Mouse (Mus musculus) midbrain, embryonic 15.5 days (tissue): Measurements from ENCODE around the gene Zc3h7b. TPM values are rescaled to one million over a fixed set of nuclear protein-coding genes. Genes with fewer than 3 reads are reported as not detected.
A peak's percentile ranks its signal among the peaks of the same experiment; 100 is the strongest.
"Not testable (repeated sequence)": the region's sequence is repeated elsewhere in the genome, so short reads cannot be mapped to it uniquely, and the experiment has no call there.

ENCODE experiments used
- ATAC-seq: fragments of 200-750 bp; cut with Nextera tagmentation; replicated peaks from 2 replicates; pipeline ENCODE4 v1.8.0; 2017; ENCODE audit warnings: moderate TSS enrichment
- H3K27ac ChIP-seq: fragments of 300-500 bp; sonication (generic); 2 replicates; pipeline ENCODE4 v1.5.1; 2015; ENCODE audit warnings: mild to moderate bottlenecking, inconsistent platforms
- H3K27me3 ChIP-seq: fragments of 300-500 bp; sonication (generic); replicated peaks from 2 replicates; pipeline ENCODE4 v1.6.1; 2015; ENCODE audit warnings: inconsistent platforms
- H3K36me3 ChIP-seq: fragments of 300-500 bp; sonication (generic); replicated peaks from 2 replicates; pipeline ENCODE4 v1.6.1; 2015; ENCODE audit warnings: inconsistent platforms
- H3K4me1 ChIP-seq: fragments of 300-500 bp; sonication (generic); 2 replicates; pipeline ENCODE4 v1.6.1; 2015; ENCODE audit warnings: inconsistent platforms
- H3K4me2 ChIP-seq: fragments of 300-500 bp; sonication (generic); 2 replicates; pipeline ENCODE4 v1.6.1; 2015; ENCODE audit warnings: inconsistent platforms, mild to moderate bottlenecking, moderate library complexity
- H3K4me3 ChIP-seq: fragments of 300-500 bp; sonication (generic); 2 replicates; pipeline ENCODE4 v1.5.1; 2015; ENCODE audit warnings: mild to moderate bottlenecking, inconsistent platforms
- H3K9ac ChIP-seq: fragments of 300-500 bp; sonication (generic); 2 replicates; pipeline ENCODE4 v1.6.1; 2015; ENCODE audit warnings: mild to moderate bottlenecking, inconsistent platforms
- H3K9me3 ChIP-seq: fragments of 300-500 bp; sonication (generic); 2 replicates; pipeline ENCODE4 v1.6.1; 2016; ENCODE audit warnings: inconsistent platforms
- WGBS: fragments of 180-500 bp; shearing (Covaris S2); methylation state at CpG from one replicate; pipeline ENCODE4 v1.1.7; 2015; ENCODE audit warnings: mixed read lengths; 5-methylcytosine and 5-hydroxymethylcytosine counted together
- polyA plus RNA-seq: library from polyadenylated mRNA; unstranded; fragments of >200 nt; fragmentation: Nextera tagmentation; extraction: Ambion mirVana; gene quantifications from 2 replicates; pipeline ENCODE4 v1.2.1, GENCODE M21; 2015

Gene Zc3h7b
- polyA plus RNA-seq: 59.2 and 59.7 TPM in 2 replicates

GRCm38 (mm10) chr15:81744992-81745600 lies at the start of gene Zc3h7b, which contains the start of gene Rangap1:
Gene Zc3h7b (plus strand): TSS chr15:81745057.
Gene Rangap1 (minus strand): TSS chr15:81745530.
- peak; percentile 85 for ATAC-seq
- Histone ChIP-seq H3K27me3 (no peaks in the 10 kb centered on the region), H3K36me3 (no peaks in the 10 kb centered on the region), H3K4me3 (peak within 1 kb of the TSS; percentile 74), H3K9ac (peak within 1 kb of the TSS; percentile 85), H3K9me3 (no peaks in the 10 kb centered on the region), H3K4me2 (peak within 1 kb of the TSS; percentile 79), H3K4me1 (peaks cover 25% of the 10 kb centered on the region), H3K27ac (peak within 1 kb of the TSS; percentile 91)
- under 1% methylated on average over 64 of the region's 65 CpGs for WGBS

DNA sequence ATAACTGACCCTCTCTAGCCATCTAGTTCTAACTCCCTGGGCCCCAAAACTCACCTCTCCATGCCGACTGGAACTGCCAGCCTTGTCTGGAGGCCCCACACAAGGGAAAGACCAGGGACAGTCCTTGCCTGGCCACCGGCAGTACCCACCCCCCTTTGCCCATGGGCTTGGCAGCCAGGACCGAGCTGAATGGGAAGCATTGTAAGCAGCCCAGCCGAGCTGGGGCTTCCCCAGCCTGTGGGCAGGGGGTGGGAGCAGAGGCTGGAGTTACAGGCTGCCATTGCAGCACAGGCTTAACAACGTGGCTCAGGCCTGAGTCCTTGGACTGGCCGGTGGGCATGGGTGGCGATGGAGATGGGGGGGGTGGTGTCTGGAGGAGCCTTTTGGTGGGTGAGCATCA lies 47.7 kb upstream of the Zc3h7b start, which contains the start of gene Chadl:
Chadl (minus strand) TSS at position 113 of the 400 bp plus-strand sequence.
- no peak within 1 kb of the TSS for H3K9ac ChIP-seq
- no peaks in the 10 kb centered on the region for H3K36me3 ChIP-seq
- no peaks in the 10 kb centered on the region for H3K9me3 ChIP-seq
- peaks cover 24% of the 10 kb centered on the region for H3K4me1 ChIP-seq
- no peak within 1 kb of the TSS for H3K4me3 ChIP-seq
- WGBS: 61% methylated on average over 7 of the region's 7 CpGs
- no peak within 1 kb of the TSS for H3K4me2 ChIP-seq
- peaks cover 16% of the 10 kb centered on the region for H3K27me3 ChIP-seq
- no peak for ATAC-seq
- H3K27ac ChIP-seq: 0 out of 2 replicates have a peak within 1 kb of the TSS, but pooled peaks have one; percentile 17

DNA sequence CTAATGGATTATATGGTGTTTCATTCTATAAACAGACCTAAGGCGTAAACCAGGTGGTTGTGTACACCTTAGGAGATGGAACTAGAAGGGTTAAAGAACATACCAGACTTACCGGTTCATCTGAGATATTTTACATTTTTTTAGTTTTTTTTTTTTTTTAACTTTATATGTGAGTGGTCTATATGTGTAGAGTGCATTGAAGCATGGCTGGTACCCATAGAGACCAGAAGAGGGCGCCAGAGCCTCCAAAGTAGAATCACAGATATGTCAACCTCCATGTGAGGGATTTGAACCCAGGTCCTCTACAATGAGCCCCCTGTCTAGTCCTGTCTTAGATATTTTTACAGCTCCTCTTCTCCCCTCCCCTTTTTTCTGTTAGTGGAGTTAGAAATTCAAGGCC lies 47.0 kb upstream of the Zc3h7b start:
- H3K36me3 ChIP-seq: no peaks in the 10 kb centered on the region
- H3K9me3 ChIP-seq: no peaks in the 10 kb centered on the region
- 56% methylated on average over 3 of the region's 3 CpGs for WGBS
- ATAC-seq: no peak
- H3K27ac ChIP-seq: no peak overlapping the region
- no peak overlapping the region for H3K4me2 ChIP-seq
- H3K4me1 ChIP-seq: peaks cover 21% of the 10 kb centered on the region
- no peak overlapping the region for H3K9ac ChIP-seq
- H3K4me3 ChIP-seq: no peak overlapping the region
- H3K27me3 ChIP-seq: peaks cover 10% of the 10 kb centered on the region

DNA sequence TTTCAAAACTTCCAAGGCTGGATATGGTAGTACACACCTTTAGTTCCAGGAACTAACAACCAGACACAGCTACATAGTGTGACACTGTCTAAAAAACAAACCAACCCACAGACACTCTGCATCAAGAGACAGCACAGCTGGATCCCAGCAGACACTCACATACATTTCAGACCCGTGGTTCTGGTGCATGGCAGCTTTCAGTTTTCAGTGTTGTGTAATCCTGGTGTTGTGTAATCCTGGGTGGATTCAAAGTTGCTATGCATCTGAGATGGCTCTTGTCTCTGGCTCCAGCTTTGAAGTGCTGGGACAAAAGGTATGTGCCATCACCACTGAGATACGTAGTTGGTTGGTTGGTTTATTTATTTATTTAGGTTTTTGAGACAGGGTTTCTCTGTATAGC lies 46.3 kb upstream of the Zc3h7b start:
- Histone ChIP-seq H3K4me2 (no peak overlapping the region), H3K4me3 (no peak overlapping the region), H3K27ac (no peak overlapping the region), H3K4me1 (peaks cover 14% of the 10 kb centered on the region), H3K9me3 (no peaks in the 10 kb centered on the region), H3K27me3 (peaks cover 3% of the 10 kb centered on the region), H3K36me3 (no peaks in the 10 kb centered on the region), H3K9ac (no peak overlapping the region)
- no peak for ATAC-seq
- 73% methylated on average over 2 of the region's 2 CpGs for WGBS

GRCm38 (mm10) chr15:81700161-81700560 lies 44.7 kb upstream of the Zc3h7b start:
- Histone ChIP-seq H3K27me3 (no peaks in the 10 kb centered on the region), H3K4me2 (no peak overlapping the region), H3K4me1 (no peaks in the 10 kb centered on the region), H3K4me3 (no peak overlapping the region), H3K9ac (no peak overlapping the region), H3K9me3 (no peaks in the 10 kb centered on the region), H3K27ac (no peak overlapping the region), H3K36me3 (peaks cover 10% of the 10 kb centered on the region)
- WGBS: 84% methylated on average over 2 of the region's 2 CpGs
- no peak for ATAC-seq

DNA sequence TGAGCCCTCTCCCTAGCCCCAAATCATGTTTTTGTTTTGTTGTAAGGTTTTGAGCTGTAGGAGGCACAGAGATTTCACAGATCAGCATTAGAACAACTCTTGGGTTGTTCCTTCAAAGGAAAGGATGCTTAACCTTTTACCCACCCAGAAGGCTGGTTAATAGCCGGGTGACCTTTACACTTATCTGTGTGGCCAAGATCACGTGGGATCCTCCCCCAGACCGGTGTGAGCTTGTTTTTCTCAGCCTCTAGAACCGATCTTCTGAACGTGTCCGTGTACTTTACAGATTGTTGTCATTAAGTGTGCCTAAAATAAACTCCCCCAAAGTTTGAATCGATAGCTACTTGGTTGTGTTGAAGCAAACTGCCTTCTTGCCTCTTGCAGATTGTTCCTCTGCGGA lies 44.3 kb upstream of the Zc3h7b start:
- WGBS: 85% methylated on average over 8 of the region's 8 CpGs
- no peak overlapping the region for H3K4me3 ChIP-seq
- H3K4me1 ChIP-seq: no peaks in the 10 kb centered on the region
- no peaks in the 10 kb centered on the region for H3K9me3 ChIP-seq
- ATAC-seq: no peak
- H3K36me3 ChIP-seq: peaks cover 15% of the 10 kb centered on the region
- H3K27ac ChIP-seq: no peak overlapping the region
- no peak overlapping the region for H3K4me2 ChIP-seq
- H3K27me3 ChIP-seq: no peaks in the 10 kb centered on the region
- no peak overlapping the region for H3K9ac ChIP-seq

- not testable (repeated sequence) for H3K4me2 ChIP-seq, H3K9ac ChIP-seq, H3K27me3 ChIP-seq, ATAC-seq, H3K4me1 ChIP-seq, H3K4me3 ChIP-seq, H3K27ac ChIP-seq, H3K9me3 ChIP-seq
- H3K36me3 ChIP-seq: peaks cover 20% of the 10 kb centered on the region
- 77% methylated on average over 4 of the region's 4 CpGs for WGBS
Measured at GRCm38 (mm10) chr15:81701350-81701749, 43.5 kb upstream of the Zc3h7b start.

- ATAC-seq: no peak
- Histone ChIP-seq H3K9me3 (no peaks in the 10 kb centered on the region), H3K4me3 (no peak overlapping the region), H3K36me3 (peaks cover 26% of the 10 kb centered on the region), H3K4me2 (no peak overlapping the region), H3K27me3 (no peaks in the 10 kb centered on the region), H3K9ac (no peak overlapping the region), H3K27ac (no peak overlapping the region), H3K4me1 (no peaks in the 10 kb centered on the region)
- WGBS: 84% methylated on average over 13 of the region's 13 CpGs
Measured at GRCm38 (mm10) chr15:81702306-81703093, 42.4 kb upstream of the Zc3h7b start.

- Histone ChIP-seq H3K27ac (no peak overlapping the region), H3K9ac (no peak overlapping the region), H3K4me1 (no peaks in the 10 kb centered on the region), H3K27me3 (no peaks in the 10 kb centered on the region), H3K36me3 (peaks cover 31% of the 10 kb centered on the region), H3K4me3 (no peak overlapping the region), H3K9me3 (no peaks in the 10 kb centered on the region), H3K4me2 (no peak overlapping the region)
- no peak for ATAC-seq
- 90% methylated on average over 3 of the region's 3 CpGs for WGBS
Measured at GRCm38 (mm10) chr15:81703094-81703489, 41.8 kb upstream of the Zc3h7b start.

DNA sequence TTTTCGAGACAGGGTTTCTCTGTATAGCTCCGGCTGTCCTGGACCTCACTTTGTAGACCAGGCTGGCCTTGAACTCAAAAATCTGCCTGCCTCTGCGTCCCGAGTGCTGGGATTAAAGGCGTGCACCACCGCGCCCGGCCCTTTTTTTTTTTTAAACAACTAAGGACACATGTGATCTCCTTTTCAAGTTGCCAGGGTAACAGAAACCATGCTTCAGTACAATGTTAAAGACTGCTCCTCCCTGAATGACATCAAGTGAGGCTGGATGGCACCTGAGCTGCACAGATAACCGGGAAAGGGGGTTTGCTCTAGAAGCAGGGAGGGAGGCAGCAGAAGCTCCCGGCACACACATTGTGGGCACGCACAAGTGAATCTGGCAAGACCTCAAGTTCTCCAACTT lies 35.9 kb upstream of the Zc3h7b start:
- H3K4me1 ChIP-seq: no peaks in the 10 kb centered on the region
- no peak overlapping the region for H3K4me3 ChIP-seq
- 90% methylated on average over 11 of the region's 11 CpGs for WGBS
- no peak for ATAC-seq
- H3K9me3 ChIP-seq: no peaks in the 10 kb centered on the region
- H3K27ac ChIP-seq: no peak overlapping the region
- H3K4me2 ChIP-seq: no peak overlapping the region
- H3K36me3 ChIP-seq: peaks cover 71% of the 10 kb centered on the region
- H3K9ac ChIP-seq: no peak overlapping the region
- no peaks in the 10 kb centered on the region for H3K27me3 ChIP-seq

GRCm38 (mm10) chr15:81709686-81710085 lies 35.2 kb upstream of the Zc3h7b start:
- Histone ChIP-seq H3K4me3 (no peak overlapping the region), H3K27me3 (no peaks in the 10 kb centered on the region), H3K4me2 (no peak overlapping the region), H3K9ac (no peak overlapping the region), H3K36me3 (peaks cover 69% of the 10 kb centered on the region), H3K4me1 (no peaks in the 10 kb centered on the region), H3K27ac (no peak overlapping the region), H3K9me3 (no peaks in the 10 kb centered on the region)
- WGBS: 100% methylated on average over 1 of the region's 1 CpGs
- no peak for ATAC-seq

GRCm38 (mm10) chr15:81710801-81711200 lies 34.1 kb upstream of the Zc3h7b start:
- H3K9me3 ChIP-seq: no peaks in the 10 kb centered on the region
- peaks cover 67% of the 10 kb centered on the region for H3K36me3 ChIP-seq
- H3K4me2 ChIP-seq: no peak overlapping the region
- no peaks in the 10 kb centered on the region for H3K4me1 ChIP-seq
- 70% methylated on average over 4 of the region's 4 CpGs for WGBS
- no peak overlapping the region for H3K4me3 ChIP-seq
- H3K9ac ChIP-seq: no peak overlapping the region
- no peak overlapping the region for H3K27ac ChIP-seq
- no peaks in the 10 kb centered on the region for H3K27me3 ChIP-seq
- ATAC-seq: no peak
